Comparison of ENCODE assay signal across 9 mouse cellular contexts in the genomic region with DNA sequence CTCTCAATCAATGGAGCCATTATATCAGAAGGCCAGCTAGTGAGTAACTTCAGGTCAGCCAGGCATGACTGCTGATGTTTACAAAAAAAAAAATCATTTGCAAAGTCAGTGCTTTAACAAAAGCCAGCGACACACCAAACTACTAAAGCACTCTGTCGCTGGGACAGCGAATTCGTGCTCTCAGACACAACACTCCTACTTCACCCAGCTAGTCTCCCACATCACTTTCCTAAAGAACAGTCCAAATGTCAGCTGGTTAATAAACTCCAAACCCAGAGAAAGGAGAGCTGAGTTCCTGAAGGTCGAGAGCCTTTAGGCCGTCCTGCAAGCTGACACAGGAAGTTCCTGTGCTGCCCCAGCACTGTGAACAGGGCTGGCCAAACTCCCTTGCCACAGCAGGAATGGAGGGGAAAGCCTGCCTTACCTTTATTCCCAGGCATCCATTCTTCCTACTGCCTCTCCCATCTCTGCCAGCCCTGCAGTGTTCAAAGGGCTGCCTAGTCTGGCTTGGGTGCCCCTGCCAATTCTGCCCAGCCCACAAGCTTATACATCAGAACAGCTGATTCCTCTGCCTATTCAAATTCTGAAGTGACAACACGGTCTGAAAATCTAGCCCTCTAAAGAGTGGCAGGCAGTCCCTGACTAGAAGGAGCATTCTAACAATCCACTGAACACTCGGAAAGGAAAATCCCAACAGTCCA. TPM values are rescaled to one million over a fixed set of nuclear protein-coding genes. Genes with fewer than 3 reads are reported as not detected.
A peak's percentile ranks its signal among the peaks of the same experiment; 100 is the strongest.
DNase-seq lines count a peak whose midpoint lies in the region; ATAC-seq and TF ChIP-seq lines count a peak whose summit lies in the region.
"Had no signal": no experiment of that assay in that cellular context is flagged by ENCODE, and none has a peak within 500 bp of the region (broad histone marks: within the 10 kb centered on the region; RNA-seq: fewer than 3 reads in every experiment).

No protein-coding gene starts in this region.

- 10% methylated on average over 8 of the region's 8 CpGs for WGBS in forebrain, embryonic 12.5 days
- whole genome bisulfite sequencing in kidney, adult 2 months = 16% methylated on average over 8 of the region's 8 CpGs
- WGBS in midbrain, embryonic 14.5 days = 11% methylated on average over 8 of the region's 8 CpGs

- H3K27ac ChIP-seq in forebrain, embryonic 12.5 days = no peak overlapping the region
- peak overlapping the region; percentile 79 for H3K27ac ChIP-seq in kidney, adult 2 months (ENCODE audit: insufficient read depth, low read depth, low read length)
- no peak overlapping the region for H3K27ac ChIP-seq in midbrain, embryonic 14.5 days (replicated peaks; ENCODE audit: low read depth, low read length)

- peak; percentile 32 for DNase-seq in adrenal gland, postnatal 14 days
- DNase-seq in adrenal gland, postnatal 25 days = no peak
- DNase-seq in A20 (ENCODE audit: low read depth, low spot score) = peak; percentile 74
- DNase-seq in kidney, adult 2 months = peak; percentile 81
- no peak for DNase-seq in midbrain, embryonic 14.5 days
- DNase-seq in right cerebral cortex, postnatal 4 days = no peak
- DNase-seq in T-cell, adult 2 months (ENCODE audit: low spot score) = no peak

- no peaks in the 10 kb centered on the region for H3K27me3 ChIP-seq in forebrain, embryonic 12.5 days
- H3K27me3 ChIP-seq in kidney, adult 2 months (replicated peaks; ENCODE audit: control insufficient read depth, insufficient read depth, low read length) = no peaks in the 10 kb centered on the region
- no peaks in the 10 kb centered on the region for H3K27me3 ChIP-seq in midbrain, embryonic 14.5 days (ENCODE audit: control insufficient read depth, insufficient read depth, low read length)

- ATAC-seq in forebrain, embryonic 12.5 days (ENCODE audit: low FRiP score) = no peak
- no peak for ATAC-seq in midbrain, embryonic 14.5 days (ENCODE audit: low FRiP score, low TSS enrichment)

- TF ChIP-seq POLR2A in kidney, adult 2 months (IDR thresholded peaks at IDR 0.05; ENCODE audit: low read depth, low read length) = no peak

- H3K9me3 ChIP-seq in forebrain, embryonic 12.5 days = no peaks in the 10 kb centered on the region
- H3K9me3 ChIP-seq in midbrain, embryonic 14.5 days (ENCODE audit: control insufficient read depth, low read length) = no peaks in the 10 kb centered on the region

- peak overlapping the region; percentile 86 for H3K9ac ChIP-seq in forebrain, embryonic 12.5 days
- peak overlapping the region; percentile 87 for H3K9ac ChIP-seq in midbrain, embryonic 14.5 days (replicated peaks; ENCODE audit: low read length)

- H3K4me1 ChIP-seq in forebrain, embryonic 12.5 days = peaks cover 65% of the 10 kb centered on the region
- H3K4me1 ChIP-seq in kidney, adult 2 months (ENCODE audit: control insufficient read depth, insufficient read depth, low read length) = peaks cover 13% of the 10 kb centered on the region; the same call in 1 of the 2 replicates
- H3K4me1 ChIP-seq in midbrain, embryonic 14.5 days (ENCODE audit: control insufficient read depth, insufficient read depth, low read length) = peaks cover 57% of the 10 kb centered on the region

- TF ChIP-seq CTCF in kidney, adult 2 months (conservative IDR thresholded peaks at IDR 0.05; ENCODE audit: insufficient read depth, insufficient read length, low read depth, low read length) = no peak

- H3K4me3 ChIP-seq in forebrain, embryonic 12.5 days (replicated peaks) = peak overlapping the region; percentile 76
- peak overlapping the region; percentile 96 for H3K4me3 ChIP-seq in kidney, adult 2 months (ENCODE audit: insufficient read depth, low read depth, low read length)
- H3K4me3 ChIP-seq in midbrain, embryonic 14.5 days (replicated peaks; ENCODE audit: low read depth, low read length) = peak overlapping the region; percentile 86

- no peaks in the 10 kb centered on the region for H3K36me3 ChIP-seq in forebrain, embryonic 12.5 days (replicated peaks)
- no peaks in the 10 kb centered on the region for H3K36me3 ChIP-seq in kidney, adult 2 months (ENCODE audit: control insufficient read depth, insufficient read depth, low read length)
- H3K36me3 ChIP-seq in midbrain, embryonic 14.5 days (ENCODE audit: control insufficient read depth, insufficient read depth, low read length) = no peaks in the 10 kb centered on the region

- peak overlapping the region; percentile 87 for H3K4me2 ChIP-seq in forebrain, embryonic 12.5 days
- peak overlapping the region; percentile 69 for H3K4me2 ChIP-seq in midbrain, embryonic 14.5 days (ENCODE audit: low read length)

RNA-seq across cellular contexts. Expression of a gene that starts 2.2 kb away (rescaled TPM):
- 22.6 and 27.6 TPM in 2 replicates for total RNA-seq in adrenal gland, postnatal 14 days (2021)
- total RNA-seq in adrenal gland, postnatal 25 days (2021) = 21.2 and 23.2 TPM in 2 replicates
- polyA plus RNA-seq in forebrain, embryonic 12.5 days (2016; fragmentation: Nextera tagmentation; extraction: Ambion mirVana) = 15.3 and 18.2 TPM in 2 replicates
- 22.1 and 22.9 TPM in 2 replicates for polyA plus RNA-seq in kidney, adult 2 months (2012; rRNA removed)
- 10.3 and 13.2 TPM in 2 replicates for polyA plus RNA-seq in midbrain, embryonic 14.5 days (2014; fragmentation: Nextera tagmentation; extraction: Ambion mirVana)

RNA-seq across cellular contexts. Expression of a gene that starts 47.4 kb away (rescaled TPM):
- total RNA-seq in adrenal gland, postnatal 14 days (2021) = not detected in 2 replicates
- total RNA-seq in adrenal gland, postnatal 25 days (2021) = not detected in 2 replicates
- 0.42 TPM in 1 of 2 replicates, not detected in the other for polyA plus RNA-seq in forebrain, embryonic 12.5 days (2016; fragmentation: Nextera tagmentation; extraction: Ambion mirVana)
- polyA plus RNA-seq in kidney, adult 2 months (2012; rRNA removed) = 0.55 TPM in 1 of 2 replicates, not detected in the other
- polyA plus RNA-seq in midbrain, embryonic 14.5 days (2014; fragmentation: Nextera tagmentation; extraction: Ambion mirVana) = 0.29 TPM in 1 of 2 replicates, not detected in the other
- polyA plus RNA-seq: large intestine, adult 2 months had no signal

Comparison
In these comparisons a context has a peak if more than half of its experiments do, and no peak if none do; other contexts are left out.
1. DNase-seq: peak in adrenal gland, postnatal 14 days (single experiment), A20 (single experiment) and kidney, adult 2 months (single experiment); none in adrenal gland, postnatal 25 days (single experiment), midbrain, embryonic 14.5 days (single experiment), right cerebral cortex, postnatal 4 days (single experiment) and T-cell, adult 2 months (single experiment).
2. Peak in every context shown above with its lines, with median percentiles within 50 percentile points of each other: H3K4me3 ChIP-seq.